Mouse (Mus musculus): ENCODE results near the gene Rtl4. TPM values are rescaled to one million over a fixed set of nuclear protein-coding genes. Genes with fewer than 3 reads are reported as not detected.

Rtl4 gene
- polyA plus RNA-seq, 1 experiment from 2014 or later: 1.4 TPM

DNA sequence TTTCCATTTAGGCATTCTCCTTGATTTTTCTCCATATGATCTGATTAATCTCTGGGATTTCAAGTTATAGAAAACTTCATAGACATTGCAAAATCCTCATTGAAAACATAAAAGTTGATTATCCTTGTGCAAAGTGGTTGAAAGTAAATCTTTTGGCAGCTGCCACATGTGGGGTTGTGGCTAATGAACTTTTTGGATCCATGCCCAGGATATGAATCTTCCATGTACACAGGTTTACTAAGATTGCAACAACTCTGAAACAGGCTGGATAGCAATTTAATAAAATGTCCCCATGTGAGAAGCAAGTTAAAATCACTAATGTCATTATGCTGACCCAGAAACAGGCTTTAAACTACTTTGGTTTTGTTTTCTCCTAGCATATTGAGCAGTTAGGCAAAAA lies 401.1 kb downstream of the Rtl4 start:
- Histone ChIP-seq H3K36me3 (replicated peaks; ENCODE audit: insufficient read depth, low read length) (no peaks in the 10 kb centered on the region), H3K4me2 (ENCODE audit: low read depth, low read length) (no peak overlapping the region), H3K27me3 (ENCODE audit: insufficient read depth, low read length) (no peaks in the 10 kb centered on the region), H3K4me3 (ENCODE audit: low read depth, low read length) (no peak overlapping the region), H3K9me3 (ENCODE audit: low read length) (no peaks in the 10 kb centered on the region), H3K27ac (ENCODE audit: low read depth) (no peak overlapping the region), H3K4me1 (ENCODE audit: insufficient read depth) (no peaks in the 10 kb centered on the region), H3K9ac (replicated peaks) (no peak overlapping the region)
- TF ChIP-seq EP300 (IDR thresholded peaks at IDR 0.05; ENCODE audit: low read depth): no peak
- no peak for TF ChIP-seq CTCF (IDR thresholded peaks at IDR 0.05; ENCODE audit: low read depth)
- DNase-seq (no peak), ATAC-seq (no peak)

DNA sequence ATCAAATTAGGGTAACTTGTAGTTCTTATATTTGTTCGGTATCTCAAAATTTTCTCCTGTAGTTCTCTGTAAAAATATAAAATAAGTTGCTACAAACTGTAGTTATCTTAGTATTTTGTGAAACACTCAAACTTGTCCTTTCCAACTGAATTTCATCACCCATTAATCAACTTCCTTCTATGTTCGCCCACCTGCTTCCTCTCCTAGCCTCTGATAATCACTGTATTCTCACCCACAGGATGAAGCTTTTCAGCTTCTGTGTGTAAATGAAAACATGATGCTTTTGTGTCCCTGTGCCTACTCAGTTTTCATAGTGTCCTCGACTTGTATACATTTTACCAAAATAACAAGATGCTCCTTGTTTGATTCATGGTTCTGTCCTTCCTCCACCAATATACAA lies 401.7 kb downstream of the Rtl4 start:
- Histone ChIP-seq H3K9me3 (ENCODE audit: low read length) (no peaks in the 10 kb centered on the region), H3K27me3 (ENCODE audit: insufficient read depth, low read length) (no peaks in the 10 kb centered on the region), H3K27ac (ENCODE audit: low read depth) (no peak overlapping the region), H3K36me3 (replicated peaks; ENCODE audit: insufficient read depth, low read length) (no peaks in the 10 kb centered on the region), H3K4me3 (ENCODE audit: low read depth, low read length) (no peak overlapping the region), H3K4me1 (ENCODE audit: insufficient read depth) (no peaks in the 10 kb centered on the region), H3K4me2 (ENCODE audit: low read depth, low read length) (no peak overlapping the region), H3K9ac (replicated peaks) (no peak overlapping the region)
- 49% methylated on average over 3 of the region's 3 CpGs for WGBS (ENCODE audit: insufficient replicate concordance)
- no peak for DNase-seq
- ATAC-seq: no peak
- TF ChIP-seq CTCF (IDR thresholded peaks at IDR 0.05; ENCODE audit: low read depth) (no peak), EP300 (IDR thresholded peaks at IDR 0.05; ENCODE audit: low read depth) (no peak)

DNA sequence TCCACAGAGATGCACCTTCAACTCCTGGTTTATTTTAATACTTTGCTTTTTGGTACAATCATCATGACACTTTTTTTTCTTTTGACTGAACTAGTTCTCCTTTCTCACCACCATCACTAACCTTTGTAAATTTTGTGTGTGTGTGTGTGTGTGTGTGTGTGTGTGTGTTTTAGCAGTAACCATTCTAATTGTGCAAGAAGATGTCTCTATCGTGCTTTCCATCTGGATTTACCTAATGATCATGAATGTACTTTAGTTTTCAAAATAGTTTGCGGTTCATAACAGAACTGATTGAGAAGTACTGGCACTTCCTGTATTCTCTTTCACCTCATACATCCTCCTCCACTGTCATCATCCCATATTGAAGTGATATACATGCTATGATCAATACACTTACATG lies 402.3 kb downstream of the Rtl4 start:
- Histone ChIP-seq H3K9me3 (ENCODE audit: low read length) (no peaks in the 10 kb centered on the region), H3K27ac (ENCODE audit: low read depth) (no peak overlapping the region), H3K4me1 (ENCODE audit: insufficient read depth) (no peaks in the 10 kb centered on the region), H3K36me3 (replicated peaks; ENCODE audit: insufficient read depth, low read length) (no peaks in the 10 kb centered on the region), H3K4me3 (ENCODE audit: low read depth, low read length) (no peak overlapping the region), H3K4me2 (ENCODE audit: low read depth, low read length) (no peak overlapping the region), H3K9ac (replicated peaks) (no peak overlapping the region), H3K27me3 (ENCODE audit: insufficient read depth, low read length) (no peaks in the 10 kb centered on the region)
- DNase-seq (no peak), ATAC-seq (no peak)
- WGBS (ENCODE audit: insufficient replicate concordance): 62% methylated on average over 2 of the region's 2 CpGs
- TF ChIP-seq CTCF (IDR thresholded peaks at IDR 0.05; ENCODE audit: low read depth): no peak
- TF ChIP-seq EP300 (IDR thresholded peaks at IDR 0.05; ENCODE audit: low read depth): no peak

MicroRNAs encoded within 50 kb of the gene (microRNA counts, 519-probe panel; counts per million panel counts)
- microRNA mmu-miR-3472: not detected

Small RNAs within 50 kb of the gene (microRNA-seq; reads per million reads assigned to microRNA genes)
- gene Mir3472: not detected

Other genes with a start within 250 kb of the Rtl4 start
- gene Trpc5os, start 232.3 kb upstream of the Rtl4 start, polyA plus RNA-seq (2015; fragmentation: Nextera tagmentation; extraction: Ambion mirVana): not detected in 2 replicates
- gene Trpc5, start 727 bp upstream of the Rtl4 start, polyA plus RNA-seq (2015; fragmentation: Nextera tagmentation; extraction: Ambion mirVana): not detected in 2 replicates